22 mouse cellular contexts compared by ENCODE assay signal in the genomic region with DNA sequence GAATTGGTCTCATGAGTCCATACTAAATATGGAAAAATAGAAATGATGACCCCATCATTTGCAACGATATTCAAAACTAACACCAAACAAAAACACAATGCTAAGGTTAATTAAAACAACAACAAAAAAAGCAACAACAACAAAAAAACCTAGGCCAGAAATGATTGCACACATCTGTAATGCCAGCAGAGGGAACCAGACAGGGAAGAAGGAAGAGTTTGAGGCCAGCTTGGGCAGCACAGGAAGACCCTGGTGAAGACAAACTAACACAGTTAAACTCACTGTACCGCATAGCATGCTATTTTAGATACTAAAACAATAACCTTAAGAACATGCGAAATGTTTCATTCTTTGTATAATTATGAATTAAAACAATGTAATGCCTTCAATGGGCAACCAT.
DNase-seq lines count a peak whose midpoint lies in the region; ATAC-seq and TF ChIP-seq lines count a peak whose summit lies in the region.
"Had no signal": no experiment of that assay in that cellular context is flagged by ENCODE, and none has a peak within 500 bp of the region (broad histone marks: within the 10 kb centered on the region; RNA-seq: fewer than 3 reads in every experiment).

No protein-coding gene starts in this region.

- H3K79me2 ChIP-seq in MEL (ENCODE audit: control insufficient read depth, insufficient read depth, low read length, poor library complexity), result no peaks in the 10 kb centered on the region

- H3K9me3 ChIP-seq in intestine, postnatal 0 days (ENCODE audit: control insufficient read depth), result no peaks in the 10 kb centered on the region
- no peaks in the 10 kb centered on the region for H3K9me3 ChIP-seq in intestine, embryonic 16.5 days (ENCODE audit: control insufficient read depth, low read length)
- H3K9me3 ChIP-seq in lung, embryonic 14.5 days (ENCODE audit: low read depth, low read length), result no peaks in the 10 kb centered on the region
- H3K9me3 ChIP-seq in MEL (replicated peaks; ENCODE audit: insufficient read depth, low read length), result no peaks in the 10 kb centered on the region
- H3K9me3 ChIP-seq: embryonic facial prominence, embryonic 13.5 days; forebrain, embryonic 15.5 days; G1E; heart, embryonic 12.5 days; hindbrain, embryonic 13.5 days; intestine, embryonic 15.5 days; neural tube, embryonic 13.5 days had no signal

- H3K36me3 ChIP-seq in intestine, postnatal 0 days (ENCODE audit: control insufficient read depth, insufficient read depth), result no peaks in the 10 kb centered on the region
- no peaks in the 10 kb centered on the region for H3K36me3 ChIP-seq in intestine, embryonic 16.5 days (ENCODE audit: control insufficient read depth, insufficient read depth, low read length)
- no peaks in the 10 kb centered on the region for H3K36me3 ChIP-seq in lung, embryonic 14.5 days (ENCODE audit: insufficient read depth)
- H3K36me3 ChIP-seq in MEL (ENCODE audit: control insufficient read depth in 1 of 2, insufficient read depth in 2 of 2, low read length in 2 of 2), result no peaks in the 10 kb centered on the region
- H3K36me3 ChIP-seq: embryonic facial prominence, embryonic 13.5 days; forebrain, embryonic 15.5 days; G1E; heart, embryonic 12.5 days; hindbrain, embryonic 13.5 days; intestine, embryonic 15.5 days; neural tube, embryonic 13.5 days had no signal

- DNase-seq in lung, embryonic 14.5 days, result peak; percentile 11
- DNase-seq in lung, postnatal 36 days, result no peak
- DNase-seq in MEL (ENCODE audit: low read depth, low spot score), result peak; percentile 28
- DNase-seq in urinary bladder, postnatal 36 days (ENCODE audit: low spot score in 2 of 2), result no peak
- DNase-seq: adrenal gland, adult 2 months; cerebellum, postnatal 10 days; kidney, postnatal 10 days; lung, postnatal 14 days; right cerebral cortex, adult 18-20 months; thymus, postnatal 14 days had no signal

- H3K4me1 ChIP-seq in intestine, postnatal 0 days (replicated peaks; ENCODE audit: control insufficient read depth, insufficient read depth, low read length), result no peaks in the 10 kb centered on the region
- no peaks in the 10 kb centered on the region for H3K4me1 ChIP-seq in intestine, embryonic 16.5 days (ENCODE audit: control insufficient read depth, insufficient read depth, low read length)
- H3K4me1 ChIP-seq in lung, embryonic 14.5 days (ENCODE audit: insufficient read depth), result no peaks in the 10 kb centered on the region
- H3K4me1 ChIP-seq in MEL (ENCODE audit: control insufficient read depth in 1 of 2, insufficient read depth in 2 of 2, low read length in 2 of 2), result no peaks in the 10 kb centered on the region
- H3K4me1 ChIP-seq: embryonic facial prominence, embryonic 13.5 days; forebrain, embryonic 15.5 days; heart, embryonic 12.5 days; hindbrain, embryonic 13.5 days; intestine, embryonic 15.5 days; neural tube, embryonic 13.5 days had no signal

- no peak for TF ChIP-seq POLR2A in MEL (IDR thresholded peaks at IDR 0.05; ENCODE audit: control insufficient read depth in 1 of 2, insufficient read depth in 1 of 2, low read depth in 1 of 2, low read length in 2 of 2, poor library complexity in 1 of 2)

- TF ChIP-seq CTCF in intestine, postnatal 0 days (IDR thresholded peaks at IDR 0.05; ENCODE audit: low read depth), result peak; percentile 51
- peak; percentile 24; the same call in 1 of the 2 replicates for TF ChIP-seq CTCF in lung, embryonic 14.5 days (IDR thresholded peaks at IDR 0.05; ENCODE audit: low read depth)
- peak in 2 of 3 experiments; percentile 19 to 43; a peak in 2 of 6 replicates for TF ChIP-seq CTCF in MEL (IDR thresholded peaks at IDR 0.05 in 2 of 3, conservative IDR thresholded peaks at IDR 0.05 in 1 of 3; ENCODE audit: control insufficient read depth in 1 of 3, insufficient read depth in 1 of 3, low read depth in 2 of 3, low read length in 3 of 3, poor library complexity in 1 of 3, severe bottlenecking in 1 of 3)

- ATAC-seq in intestine, postnatal 0 days, result no peak
- no peak for ATAC-seq in intestine, embryonic 16.5 days
- no peak for ATAC-seq in lung, embryonic 14.5 days (ENCODE audit: insufficient read depth)
- ATAC-seq in common myeloid progenitor, adult 5-6 weeks (replicated peaks; ENCODE audit: low read depth, poor library complexity, severe bottlenecking), result 0 out of 2 replicates have a peak, but pooled peaks have one; percentile 39
- ATAC-seq: forebrain, embryonic 15.5 days; intestine, embryonic 15.5 days had no signal

- H3K27ac ChIP-seq in intestine, postnatal 0 days (ENCODE audit: low read depth, low read length), result no peak overlapping the region
- H3K27ac ChIP-seq in intestine, embryonic 16.5 days (ENCODE audit: low read length), result no peak overlapping the region
- no peak overlapping the region for H3K27ac ChIP-seq in lung, embryonic 14.5 days (ENCODE audit: low read depth)
- H3K27ac ChIP-seq in MEL (ENCODE audit: control insufficient read depth, low read depth, low read length), result no peak overlapping the region
- H3K27ac ChIP-seq: embryonic facial prominence, embryonic 13.5 days; forebrain, embryonic 15.5 days; hindbrain, embryonic 13.5 days; intestine, embryonic 15.5 days; liver, embryonic 14.5 days; neural tube, embryonic 13.5 days had no signal

- peak; percentile 46 for TF ChIP-seq RAD21 in MEL (IDR thresholded peaks at IDR 0.05; ENCODE audit: low read depth, low read length)

- H3K4me2 ChIP-seq in intestine, postnatal 0 days (replicated peaks; ENCODE audit: low read depth), result no peak overlapping the region
- H3K4me2 ChIP-seq in intestine, embryonic 16.5 days (ENCODE audit: low read depth, low read length), result no peak overlapping the region
- H3K4me2 ChIP-seq in lung, embryonic 14.5 days, result no peak overlapping the region
- H3K4me2 ChIP-seq: embryonic facial prominence, embryonic 13.5 days; forebrain, embryonic 15.5 days; heart, embryonic 12.5 days; hindbrain, embryonic 13.5 days; intestine, embryonic 15.5 days; midbrain, embryonic 11.5 days; neural tube, embryonic 13.5 days had no signal

- no peak overlapping the region for H3K4me3 ChIP-seq in intestine, postnatal 0 days (ENCODE audit: low read depth, low read length)
- H3K4me3 ChIP-seq in intestine, embryonic 16.5 days (ENCODE audit: low read length), result no peak overlapping the region
- H3K4me3 ChIP-seq in lung, embryonic 14.5 days (ENCODE audit: low read depth, low read length), result no peak overlapping the region
- H3K4me3 ChIP-seq in MEL (ENCODE audit: control insufficient read depth in 1 of 2, insufficient read depth in 1 of 2, low read depth in 2 of 2, low read length in 2 of 2), result no peak overlapping the region
- H3K4me3 ChIP-seq: embryonic facial prominence, embryonic 13.5 days; forebrain, embryonic 15.5 days; heart, embryonic 12.5 days; hindbrain, embryonic 13.5 days; intestine, embryonic 15.5 days; neural tube, embryonic 13.5 days had no signal

- H3K27me3 ChIP-seq in intestine, postnatal 0 days (replicated peaks; ENCODE audit: control insufficient read depth, insufficient read depth, low read length), result no peaks in the 10 kb centered on the region
- H3K27me3 ChIP-seq in intestine, embryonic 16.5 days (replicated peaks; ENCODE audit: control insufficient read depth, insufficient read depth, low read length), result no peaks in the 10 kb centered on the region
- H3K27me3 ChIP-seq in lung, embryonic 14.5 days (ENCODE audit: insufficient read depth, low read length), result no peaks in the 10 kb centered on the region
- no peaks in the 10 kb centered on the region for H3K27me3 ChIP-seq in MEL (ENCODE audit: control insufficient read depth in 1 of 2, insufficient read depth in 2 of 2, low read length in 2 of 2)
- H3K27me3 ChIP-seq: embryonic facial prominence, embryonic 13.5 days; forebrain, embryonic 15.5 days; heart, embryonic 12.5 days; hindbrain, embryonic 13.5 days; intestine, embryonic 15.5 days; neural tube, embryonic 13.5 days had no signal

- 84% methylated on average over 3 of the region's 3 CpGs for WGBS in intestine, postnatal 0 days
- 90% methylated on average over 3 of the region's 3 CpGs for WGBS in intestine, embryonic 16.5 days
- 79% methylated on average over 3 of the region's 3 CpGs for WGBS in lung, embryonic 14.5 days

- H3K9ac ChIP-seq in intestine, postnatal 0 days (ENCODE audit: low read depth, low read length), result no peak overlapping the region
- H3K9ac ChIP-seq in intestine, embryonic 16.5 days (ENCODE audit: low read depth, low read length), result no peak overlapping the region
- H3K9ac ChIP-seq in lung, embryonic 14.5 days, result no peak overlapping the region
- H3K9ac ChIP-seq in MEL (ENCODE audit: control insufficient read depth, low read depth, low read length, poor library complexity, severe bottlenecking), result no peak overlapping the region
- H3K9ac ChIP-seq: embryonic facial prominence, embryonic 13.5 days; forebrain, embryonic 15.5 days; heart, embryonic 12.5 days; hindbrain, embryonic 13.5 days; intestine, embryonic 15.5 days; liver, embryonic 14.5 days; neural tube, embryonic 13.5 days had no signal

- TF ChIP-seq EP300 in MEL (IDR thresholded peaks at IDR 0.05; ENCODE audit: low read depth in 1 of 2, low read length in 2 of 2), result no peak

TF ChIP-seq in MEL, 35 proteins besides CTCF, POLR2A, EP300 and RAD21:
- TF ChIP-seq SMC3 (IDR thresholded peaks at IDR 0.05; ENCODE audit: low read depth, low read length) (peak; percentile 64), UBTF (IDR thresholded peaks at IDR 0.05; ENCODE audit: borderline replicate concordance, insufficient read depth, low read depth, low read length) (no peak), CHD2 (IDR thresholded peaks at IDR 0.05; ENCODE audit: low read length) (no peak)

Comparison
In these comparisons a context has a peak if more than half of its experiments do, and no peak if none do; other contexts are left out.
1. DNase-seq: peak in lung, embryonic 14.5 days (single experiment) and MEL (single experiment); none in lung, postnatal 36 days (single experiment) and urinary bladder, postnatal 36 days (0 of 2).
2. Peak in every context shown above with its lines, with median percentiles within 50 percentile points of each other: CTCF ChIP-seq.